Mouse (Mus musculus) liver, embryonic 14.5 days (tissue): ENCODE results near the gene Cldn10. TPM values are rescaled to one million over a fixed set of nuclear protein-coding genes. Genes with fewer than 3 reads are reported as not detected.
A peak's percentile ranks its signal among the peaks of the same experiment; 100 is the strongest.

ENCODE experiments used
- ATAC-seq: fragments of 200-750 bp; cut with Nextera tagmentation; 2 replicates; pipeline ENCODE4 v1.8.0; 2017; ENCODE audit warnings: moderate number of reproducible peaks, mild to moderate bottlenecking, moderate library complexity; ENCODE audit not compliant: insufficient read depth
- DNase-seq, 3 experiments: peaks; one replicate each; pipeline ENCODE4 v3.0.0-alpha.2; 2012 to 2013; ENCODE audit warnings: low read depth in 3 of 3, low spot score in 3 of 3
- H3K27ac ChIP-seq: fragments of 300-500 bp; sonication (generic); 2 replicates; pipeline ENCODE4 v1.5.1; 2014; ENCODE audit warnings: moderate library complexity, mild to moderate bottlenecking, control low read depth, inconsistent platforms
- H3K27me3 ChIP-seq: fragments of 300-500 bp; sonication (generic); 2 replicates; pipeline ENCODE4 v1.6.1; 2014; ENCODE audit warnings: mild to moderate bottlenecking, low read length, moderate library complexity; ENCODE audit not compliant: control insufficient read depth, insufficient read depth
- H3K36me3 ChIP-seq: fragments of 300-500 bp; sonication (generic); replicated peaks from 2 replicates; pipeline ENCODE4 v1.6.1; 2014; ENCODE audit warnings: low read depth; ENCODE audit not compliant: control insufficient read depth, insufficient read depth
- H3K4me1 ChIP-seq, 2 experiments: fragments of 200-500 bp in 1 of 2; fragments of 300-500 bp in 1 of 2; sonication (generic) in 1 of 2; replicated peaks; 2 replicates each; pipeline ENCODE4 v1.6.1; 2012 to 2014; ENCODE audit warnings: antibody characterized with exemption in 1 of 2, inconsistent platforms in 1 of 2, low read length in 1 of 2; ENCODE audit not compliant: control insufficient read depth in 2 of 2, insufficient read depth in 2 of 2
- H3K4me2 ChIP-seq: fragments of 300-500 bp; sonication (generic); 2 replicates; pipeline ENCODE4 v1.6.1; 2014; ENCODE audit warnings: low read depth, mild to moderate bottlenecking, control low read depth, moderate library complexity
- H3K4me3 ChIP-seq, 2 experiments: fragments of 200-500 bp in 1 of 2; fragments of 300-500 bp in 1 of 2; sonication (generic) in 1 of 2; 2 replicates each; pipeline ENCODE4 v1.5.1; 2012 to 2014; ENCODE audit warnings: low read depth in 2 of 2, low read length in 2 of 2, mild to moderate bottlenecking in 2 of 2, control low read depth in 1 of 2, inconsistent platforms in 1 of 2, moderate library complexity in 1 of 2; ENCODE audit not compliant: insufficient read depth in 1 of 2
- H3K9ac ChIP-seq: fragments of 300-500 bp; sonication (generic); replicated peaks from 2 replicates; pipeline ENCODE4 v1.6.1; 2014; ENCODE audit warnings: mild to moderate bottlenecking, control low read depth, moderate library complexity
- H3K9me3 ChIP-seq: fragments of 300-500 bp; sonication (generic); 2 replicates; pipeline ENCODE4 v1.6.1; 2016; ENCODE audit warnings: low read length, mixed read lengths; ENCODE audit not compliant: control insufficient read depth
- CTCF ChIP-seq: IDR thresholded peaks from 2 replicates; pipeline ENCODE4 v1.5.1; 2016; ENCODE audit warnings: antibody characterized with exemption, low read depth, control low read depth
- EP300 ChIP-seq: IDR thresholded peaks from 2 replicates; pipeline ENCODE4 v1.6.1; 2016; ENCODE audit warnings: antibody characterized with exemption, low read depth
- WGBS: fragments of 180-500 bp; shearing (Covaris S2); extraction: QIAGEN DNeasy Blood & Tissue Kit; methylation state at CpG from one replicate; pipeline ENCODE4 v1.1.7; 2014; ENCODE audit not compliant: insufficient replicate concordance; 5-methylcytosine and 5-hydroxymethylcytosine counted together
- polyA plus RNA-seq, 2 experiments: library from polyadenylated mRNA; depleted of rRNA in 1 of 2; stranded (reverse) in 1 of 2; unstranded in 1 of 2; fragments of >200 nt; fragmentation: Nextera tagmentation in 1 of 2; extraction: Ambion mirVana in 1 of 2; gene quantifications; 2 replicates each; pipeline versions ENCODE4 v1.2.1 to v1.2.3; 2012 to 2014

Gene Cldn10
- polyA plus RNA-seq, 2 experiments, result 0.06 to 0.51 TPM

GRCm38 (mm10) chr14:118763917-118764495, 23.7 kb upstream of the Cldn10 start:
- H3K4me3 ChIP-seq, result no peak overlapping the region
- peaks cover 7 to 17% of the 10 kb centered on the region in 2 experiments for H3K4me1 ChIP-seq
- DNase-seq (no peak), ATAC-seq (no peak)
- no peaks in the 10 kb centered on the region for H3K36me3 ChIP-seq
- H3K9ac ChIP-seq, result no peak overlapping the region
- no peaks in the 10 kb centered on the region for H3K27me3 ChIP-seq
- no peak overlapping the region for H3K27ac ChIP-seq
- no peak overlapping the region for H3K4me2 ChIP-seq
- 79% methylated on average over 9 of the region's 9 CpGs for WGBS
- no peaks in the 10 kb centered on the region for H3K9me3 ChIP-seq
- TF ChIP-seq CTCF (no peak), EP300 (no peak)

- 71% methylated on average over 7 of the region's 7 CpGs for WGBS
- TF ChIP-seq CTCF, result no peak
- no peak for TF ChIP-seq EP300
- H3K27ac ChIP-seq, result no peak overlapping the region
- no peaks in the 10 kb centered on the region for H3K27me3 ChIP-seq
- H3K9ac ChIP-seq, result no peak overlapping the region
- H3K4me2 ChIP-seq, result no peak overlapping the region
- H3K4me3 ChIP-seq, result no peak overlapping the region
- ATAC-seq (no peak), DNase-seq (no peak)
- H3K9me3 ChIP-seq, result no peaks in the 10 kb centered on the region
- H3K36me3 ChIP-seq, result no peaks in the 10 kb centered on the region
- peaks cover 7 to 17% of the 10 kb centered on the region in 2 experiments for H3K4me1 ChIP-seq
These were observed 22.4 kb upstream of the Cldn10 start for GRCm38 (mm10) chr14:118765306-118765705.

- 47% methylated on average over 7 of the region's 7 CpGs for WGBS
- no peaks in the 10 kb centered on the region for H3K36me3 ChIP-seq
- no peak overlapping the region; the same call in 1 of the 2 replicates for H3K9ac ChIP-seq
- H3K27ac ChIP-seq, result no peak overlapping the region
- DNase-seq, result no peak
- H3K4me1 ChIP-seq, result peaks cover 7 to 17% of the 10 kb centered on the region in 2 experiments
- H3K9me3 ChIP-seq, result no peaks in the 10 kb centered on the region
- TF ChIP-seq EP300 (no peak), CTCF (no peak)
- H3K27me3 ChIP-seq, result no peaks in the 10 kb centered on the region
- no peak overlapping the region for H3K4me2 ChIP-seq
- no peak overlapping the region for H3K4me3 ChIP-seq
- no peak for ATAC-seq
These were observed 21.8 kb upstream of the Cldn10 start for GRCm38 (mm10) chr14:118765951-118766350.

- DNase-seq (no peak), ATAC-seq (no peak)
- H3K27me3 ChIP-seq, result no peaks in the 10 kb centered on the region
- no peaks in the 10 kb centered on the region for H3K9me3 ChIP-seq
- peaks cover 7 to 17% of the 10 kb centered on the region in 2 experiments for H3K4me1 ChIP-seq
- no peak overlapping the region for H3K27ac ChIP-seq
- TF ChIP-seq EP300 (no peak), CTCF (no peak)
- H3K36me3 ChIP-seq, result no peaks in the 10 kb centered on the region
- H3K4me3 ChIP-seq, result no peak overlapping the region
- no peak overlapping the region for H3K9ac ChIP-seq
- H3K4me2 ChIP-seq, result no peak overlapping the region
- WGBS, result 40% methylated on average over 5 of the region's 5 CpGs
These were observed 21.3 kb upstream of the Cldn10 start for GRCm38 (mm10) chr14:118766368-118766767.

- Histone ChIP-seq H3K4me1 (peaks cover 7 to 17% of the 10 kb centered on the region in 2 experiments), H3K27me3 (no peaks in the 10 kb centered on the region; the same call in 1 of the 2 replicates), H3K9ac (no peak overlapping the region), H3K4me2 (peak overlapping the region; percentile 43), H3K27ac (no peak overlapping the region), H3K36me3 (no peaks in the 10 kb centered on the region), H3K4me3 (no peak overlapping the region), H3K9me3 (no peaks in the 10 kb centered on the region)
- 33% methylated on average over 14 of the region's 14 CpGs for WGBS
- peak; percentile 60 to 65 (median 61) for DNase-seq
- TF ChIP-seq CTCF (peak; percentile 100), EP300 (no peak)
- peak; percentile 85 for ATAC-seq
These were observed 19.9 kb upstream of the Cldn10 start for GRCm38 (mm10) chr14:118767673-118768353.
